ENCODE assay signal across 10 mouse cellular contexts in the genomic region with DNA sequence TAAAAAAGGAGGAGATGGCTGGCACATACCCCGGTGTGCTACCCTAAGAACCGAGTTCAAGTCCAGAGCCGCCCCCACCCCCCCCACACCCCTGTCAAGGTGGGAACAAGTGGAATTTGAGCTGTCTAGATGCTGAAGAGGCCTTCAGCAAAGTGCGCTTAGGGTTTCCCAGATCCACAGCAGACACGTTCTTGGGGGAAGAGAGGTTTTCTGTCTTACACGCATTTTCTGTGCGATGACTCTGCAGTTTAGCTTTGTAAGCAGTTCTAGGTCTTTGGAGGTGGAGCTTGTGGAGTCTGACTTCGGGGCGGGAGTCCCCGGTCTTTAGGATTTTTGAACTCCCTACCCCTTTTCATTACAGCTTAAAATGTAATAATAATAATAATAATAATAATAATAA. TPM values are rescaled to one million over a fixed set of nuclear protein-coding genes. Genes with fewer than 3 reads are reported as not detected.
A peak's percentile ranks its signal among the peaks of the same experiment; 100 is the strongest.
DNase-seq lines count a peak whose midpoint lies in the region; ATAC-seq lines count a peak whose summit lies in the region.
"Had no signal": no experiment of that assay in that cellular context is flagged by ENCODE, and none has a peak within 500 bp of the region (broad histone marks: within the 10 kb centered on the region; RNA-seq: fewer than 3 reads in every experiment).

A gene (minus strand): TSS at position 260 of the 400 bp plus-strand sequence.

- ATAC-seq in lung, embryonic 16.5 days (ENCODE audit: low read depth): no peak
- ATAC-seq in forebrain, embryonic 13.5 days: no peak
- ATAC-seq in limb, embryonic 11.5 days (ENCODE audit: insufficient number of reproducible peaks, low FRiP score, low TSS enrichment, low read depth): no peak
- ATAC-seq in stomach, embryonic 16.5 days (ENCODE audit: insufficient read depth, low FRiP score): no peak
- ATAC-seq: liver, postnatal 0 days; Patski had no signal

- H3K9me3 ChIP-seq in lung, embryonic 16.5 days (ENCODE audit: control insufficient read depth, low read length): no peaks in the 10 kb centered on the region
- no peaks in the 10 kb centered on the region; the same call in 1 of the 2 replicates for H3K9me3 ChIP-seq in forebrain, embryonic 13.5 days (replicated peaks)
- H3K9me3 ChIP-seq in limb, embryonic 11.5 days (ENCODE audit: control insufficient read depth, low read length): no peaks in the 10 kb centered on the region
- no peaks in the 10 kb centered on the region for H3K9me3 ChIP-seq in stomach, embryonic 16.5 days (replicated peaks; ENCODE audit: control insufficient read depth, low read length)

- peak within 1 kb of the TSS; percentile 43 for H3K4me2 ChIP-seq in lung, embryonic 16.5 days (ENCODE audit: low read depth, low read length)
- peak within 1 kb of the TSS; percentile 46 for H3K4me2 ChIP-seq in forebrain, embryonic 13.5 days
- H3K4me2 ChIP-seq in limb, embryonic 11.5 days (ENCODE audit: low read depth, severe bottlenecking): peak within 1 kb of the TSS; percentile 3
- peak within 1 kb of the TSS; percentile 43 for H3K4me2 ChIP-seq in stomach, embryonic 16.5 days (ENCODE audit: low read depth, low read length)

- no peaks in the 10 kb centered on the region for H3K36me3 ChIP-seq in lung, embryonic 16.5 days (ENCODE audit: control insufficient read depth, insufficient read depth, low read length)
- no peaks in the 10 kb centered on the region for H3K36me3 ChIP-seq in forebrain, embryonic 13.5 days (ENCODE audit: poor library complexity, severe bottlenecking)
- H3K36me3 ChIP-seq in limb, embryonic 11.5 days (ENCODE audit: control insufficient read depth, insufficient read depth, low read length): no peaks in the 10 kb centered on the region
- no peaks in the 10 kb centered on the region for H3K36me3 ChIP-seq in stomach, embryonic 16.5 days (ENCODE audit: control insufficient read depth, insufficient read depth, low read length)

- no peaks in the 10 kb centered on the region for H3K4me1 ChIP-seq in lung, embryonic 16.5 days (replicated peaks; ENCODE audit: control insufficient read depth, insufficient read depth, low read length)
- peaks cover 13% of the 10 kb centered on the region; the same call in 1 of the 2 replicates for H3K4me1 ChIP-seq in forebrain, embryonic 13.5 days
- H3K4me1 ChIP-seq in limb, embryonic 11.5 days (ENCODE audit: control insufficient read depth, insufficient read depth, low read length): 0 out of 2 replicates have a peak, but pooled peaks cover 3% of the 10 kb centered on the region
- H3K4me1 ChIP-seq in stomach, embryonic 16.5 days (ENCODE audit: control insufficient read depth, insufficient read depth, low read length): no peaks in the 10 kb centered on the region

- H3K4me3 ChIP-seq in lung, embryonic 16.5 days (ENCODE audit: low read length): peak within 1 kb of the TSS; percentile 22
- peak within 1 kb of the TSS; percentile 21 for H3K4me3 ChIP-seq in forebrain, embryonic 13.5 days
- no peak within 1 kb of the TSS; the same call in 1 of the 2 replicates for H3K4me3 ChIP-seq in limb, embryonic 11.5 days (ENCODE audit: low read depth, low read length)
- peak within 1 kb of the TSS; percentile 28 for H3K4me3 ChIP-seq in stomach, embryonic 16.5 days (replicated peaks; ENCODE audit: low read length)

- peaks cover 35% of the 10 kb centered on the region for H3K27me3 ChIP-seq in lung, embryonic 16.5 days (ENCODE audit: control insufficient read depth, insufficient read depth, low read depth, low read length)
- H3K27me3 ChIP-seq in forebrain, embryonic 13.5 days: peaks cover 44% of the 10 kb centered on the region
- H3K27me3 ChIP-seq in limb, embryonic 11.5 days (ENCODE audit: control insufficient read depth, insufficient read depth, low read length): peaks cover 33% of the 10 kb centered on the region
- peaks cover 27% of the 10 kb centered on the region for H3K27me3 ChIP-seq in stomach, embryonic 16.5 days (ENCODE audit: control insufficient read depth, insufficient read depth, low read length)

- H3K9ac ChIP-seq in lung, embryonic 16.5 days (ENCODE audit: low read length): no peak within 1 kb of the TSS
- 0 out of 2 replicates have a peak within 1 kb of the TSS, but pooled peaks have one; percentile 37 for H3K9ac ChIP-seq in forebrain, embryonic 13.5 days
- no peak within 1 kb of the TSS for H3K9ac ChIP-seq in limb, embryonic 11.5 days (ENCODE audit: low read length)
- peak within 1 kb of the TSS; percentile 19 for H3K9ac ChIP-seq in stomach, embryonic 16.5 days (ENCODE audit: low read length)
- H3K9ac ChIP-seq: liver, postnatal 0 days had no signal

- DNase-seq in lung, adult 18-20 months: no peak
- no peak for DNase-seq in limb, embryonic 11.5 days (ENCODE audit: low spot score)
- DNase-seq in MN1 (ENCODE audit: low spot score): no peak
- DNase-seq in adrenal gland, postnatal 14 days: no peak
- DNase-seq: kidney, adult 2 months; liver, postnatal 0 days had no signal

- 20% methylated on average over 10 of the region's 10 CpGs for WGBS in lung, embryonic 16.5 days
- WGBS in forebrain, embryonic 13.5 days: 27% methylated on average over 10 of the region's 10 CpGs
- WGBS in limb, embryonic 11.5 days: 30% methylated on average over 10 of the region's 10 CpGs
- 29% methylated on average over 10 of the region's 10 CpGs for WGBS in stomach, embryonic 16.5 days

- no peak within 1 kb of the TSS for H3K27ac ChIP-seq in lung, embryonic 16.5 days (ENCODE audit: low read length)
- H3K27ac ChIP-seq in forebrain, embryonic 13.5 days: no peak within 1 kb of the TSS
- no peak within 1 kb of the TSS for H3K27ac ChIP-seq in limb, embryonic 11.5 days (replicated peaks; ENCODE audit: low read depth, low read length)
- H3K27ac ChIP-seq in stomach, embryonic 16.5 days (ENCODE audit: low read length): no peak within 1 kb of the TSS

RNA-seq across cellular contexts. Expression of the gene that starts here (rescaled TPM):
- not detected in 2 replicates for polyA plus RNA-seq in lung, embryonic 16.5 days (2015; fragmentation: Nextera tagmentation; extraction: Ambion mirVana)
- not detected in 2 replicates for polyA plus RNA-seq in forebrain, embryonic 13.5 days (2015; fragmentation: Nextera tagmentation; extraction: Ambion mirVana)
- not detected in 2 replicates for polyA plus RNA-seq in limb, embryonic 11.5 days (2014; fragmentation: Nextera tagmentation; extraction: Ambion mirVana)
- polyA plus RNA-seq in stomach, embryonic 16.5 days (2015; fragmentation: Nextera tagmentation; extraction: Ambion mirVana): 0.16 TPM in 1 of 2 replicates, not detected in the other
- not detected in 2 replicates for total RNA-seq in adrenal gland, postnatal 14 days (2021)
- polyA plus RNA-seq: kidney, adult 2 months; liver, postnatal 0 days; Patski had no signal

Comparison
In these comparisons a context has a peak if more than half of its experiments do, and no peak if none do; other contexts are left out.
1. H3K9ac ChIP-seq: peak in forebrain, embryonic 13.5 days (single experiment) and stomach, embryonic 16.5 days (single experiment); none in lung, embryonic 16.5 days (single experiment) and limb, embryonic 11.5 days (single experiment).
2. Peak in every context shown above with its lines, with median percentiles within 50 percentile points of each other: H3K4me2 ChIP-seq.